Mouse (Mus musculus): ENCODE measurements around the gene Bex3.

The Bex3 gene

DNA sequence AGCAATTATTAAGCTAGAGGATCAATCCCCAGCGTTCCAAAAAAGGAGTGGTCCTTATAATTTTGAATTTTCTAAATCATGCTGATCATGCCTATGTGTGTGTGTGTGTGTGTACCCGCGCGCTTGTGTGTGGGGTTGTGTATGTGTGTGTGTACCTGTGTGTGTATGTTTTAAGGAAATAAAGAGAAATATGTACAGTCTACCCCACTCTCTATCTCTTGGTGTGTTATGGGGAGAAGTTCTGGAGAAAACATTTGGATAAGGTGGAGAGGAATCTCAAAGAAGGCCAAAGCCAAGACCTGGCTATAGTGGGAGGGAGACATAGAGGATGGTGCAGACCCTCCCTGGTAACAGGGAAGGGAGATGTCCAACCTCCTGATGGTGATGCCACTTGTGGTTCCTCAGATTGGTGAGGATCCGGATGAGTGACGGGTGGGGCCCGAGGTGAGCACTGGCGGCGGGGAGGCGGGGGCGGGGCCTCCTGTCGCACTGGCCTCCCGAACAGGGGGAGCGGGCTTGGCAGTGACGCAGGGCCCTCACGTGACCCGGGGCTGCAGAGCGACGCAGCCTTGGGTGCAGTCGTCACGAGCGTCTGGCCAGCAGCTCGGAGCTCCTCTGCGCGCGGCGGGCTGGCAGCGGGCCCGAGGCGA, at the start of gene Bex3:
Gene Bex3 (plus strand): TSS at position 511 of the 650 bp plus-strand sequence.
- peak; percentile 13 for DNase-seq (ENCODE audit: low read depth)

DNA sequence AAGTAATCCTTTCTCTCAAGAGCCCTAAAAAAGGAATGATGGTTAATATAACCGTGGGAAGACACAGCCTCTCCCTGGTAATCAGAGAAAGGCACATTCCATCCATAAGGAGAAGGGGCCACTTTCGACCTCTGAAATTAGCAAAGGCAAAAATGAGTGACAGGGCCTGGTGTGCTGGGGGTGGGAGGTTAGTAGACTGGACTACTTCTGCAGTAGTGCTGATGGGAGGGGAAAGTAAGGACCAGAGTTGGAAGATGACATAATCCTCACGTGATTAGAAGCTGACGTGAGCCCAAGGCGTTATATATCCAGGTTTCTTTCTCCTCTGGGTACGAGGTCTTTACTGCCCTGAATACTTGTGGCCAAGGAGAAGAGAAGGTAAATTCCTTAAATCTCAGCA, 46.3 kb upstream of the Bex3 start:
- DNase-seq (ENCODE audit: low read depth) = no peak

DNA sequence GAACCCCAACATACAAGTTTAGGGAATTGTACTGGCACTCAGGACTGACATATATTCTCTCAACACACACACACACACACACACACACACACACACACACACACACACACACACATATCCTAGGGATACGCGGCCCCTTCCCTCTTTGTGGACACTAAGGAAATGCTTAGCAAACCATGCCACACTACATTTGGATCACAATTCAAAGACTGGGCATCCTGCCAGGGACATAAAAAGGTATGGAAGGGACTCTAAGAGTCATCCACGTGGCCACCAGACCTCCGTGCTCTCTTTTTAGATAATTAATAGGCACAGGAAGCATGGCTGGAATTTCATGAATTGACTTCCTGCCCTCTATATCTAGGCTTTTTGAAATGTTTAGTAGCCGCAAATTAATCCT, 42.3 kb upstream of the Bex3 start:
- no peak for DNase-seq (ENCODE audit: low read depth)

DNA sequence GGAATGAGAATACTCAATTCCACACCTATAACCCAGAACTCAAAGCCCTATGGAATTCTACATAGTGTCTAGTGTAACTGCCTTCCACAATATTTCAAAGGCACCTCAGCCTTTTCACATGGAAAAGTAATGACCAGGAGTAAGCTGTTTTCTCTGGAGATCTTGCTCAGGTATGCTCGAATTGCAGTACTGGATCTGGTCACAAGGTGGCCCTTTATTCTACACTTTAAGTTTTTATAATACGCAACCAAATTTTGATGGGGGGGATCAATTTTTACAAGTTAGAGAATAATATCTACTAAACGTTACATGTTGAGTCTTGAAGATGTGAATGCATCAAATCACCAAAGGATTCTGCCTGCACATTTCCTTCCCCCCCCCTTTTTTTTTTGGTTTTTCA, 31.9 kb upstream of the Bex3 start:
- DNase-seq (ENCODE audit: low read depth) = peak; percentile 65

DNA sequence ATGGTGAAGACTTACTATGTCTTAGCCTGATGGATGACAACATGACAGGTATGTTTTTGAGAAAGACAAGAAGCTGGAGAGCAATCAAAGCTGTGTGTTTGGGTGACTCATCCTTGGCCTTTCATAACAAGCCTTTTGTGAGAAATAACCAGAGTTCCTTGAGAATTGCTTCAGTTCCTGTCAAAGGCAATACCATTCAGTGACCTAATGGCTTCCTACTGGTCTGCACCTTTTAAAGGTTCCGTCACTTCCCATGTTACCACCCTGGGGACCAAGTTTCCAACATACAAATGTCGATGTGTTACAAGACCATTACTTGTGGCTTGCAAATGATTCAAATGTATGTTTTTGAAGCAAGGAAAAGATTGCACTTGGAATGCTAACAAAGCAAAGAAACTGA, 26.9 kb upstream of the Bex3 start:
- peak; percentile 2 for DNase-seq (ENCODE audit: low read depth)

DNA sequence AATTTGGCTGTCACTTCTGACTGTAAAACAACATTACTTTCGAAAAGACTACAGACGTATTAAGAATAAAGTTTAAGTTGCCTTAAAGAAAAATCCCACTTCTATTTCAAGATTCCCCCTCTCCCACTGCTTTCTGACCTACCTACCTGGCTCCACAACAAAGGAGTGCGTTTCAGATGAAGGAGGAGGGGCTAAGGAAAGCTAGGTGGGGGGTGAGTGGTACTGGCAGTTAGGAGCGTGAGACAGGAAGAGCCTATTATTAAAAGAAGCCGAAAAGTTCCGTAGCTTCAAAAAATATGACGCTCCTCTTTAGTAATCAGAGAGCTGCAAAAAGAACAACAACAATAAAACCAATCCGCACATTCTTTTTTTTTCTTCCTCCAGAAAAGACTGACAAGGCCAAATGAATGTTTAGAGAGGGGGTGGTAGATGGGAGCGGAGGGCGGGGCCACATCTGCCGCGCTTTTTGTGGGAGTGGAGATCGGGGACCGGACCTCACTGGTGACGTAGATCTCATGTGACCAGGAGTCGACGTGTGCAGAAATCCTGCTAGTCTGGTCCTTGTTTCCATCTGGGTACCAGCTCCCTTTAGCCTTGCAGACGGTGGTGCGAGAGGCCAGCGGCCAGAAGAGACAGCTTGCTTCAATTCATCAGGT, 25.4 kb upstream of the Bex3 start, which contains the start of gene Tceal9:
Gene Tceal9 (plus strand): TSS at position 506 of the 656 bp plus-strand sequence.
- peak; percentile 86 for DNase-seq (ENCODE audit: low read depth)

DNA sequence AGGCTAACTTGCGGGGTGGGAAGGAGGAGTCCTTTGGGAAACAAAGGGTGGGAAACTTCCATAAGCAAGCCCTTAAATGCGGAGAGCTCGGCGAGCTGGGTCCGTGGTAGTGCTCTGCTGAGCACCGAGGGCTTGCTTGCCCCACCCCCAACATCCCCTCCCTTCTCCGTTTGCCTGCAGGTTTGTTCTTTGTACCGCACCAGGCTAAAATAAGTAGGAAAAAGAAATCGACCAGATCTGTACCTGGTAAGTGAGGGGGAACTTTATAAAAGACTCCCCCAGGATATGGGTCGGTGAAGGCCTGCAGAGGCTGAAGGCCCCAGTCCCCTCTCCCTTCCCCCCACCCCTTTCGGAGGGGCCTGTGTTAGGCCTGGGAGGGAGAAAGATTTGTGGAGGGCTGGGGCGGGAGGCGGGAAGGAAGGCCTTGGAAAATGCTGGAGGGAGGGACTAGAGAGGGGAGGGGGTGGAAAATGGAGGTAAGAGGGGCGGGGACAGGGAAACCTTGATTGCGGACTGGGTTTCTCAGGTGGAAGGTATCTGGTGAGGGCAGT, 24.5 kb upstream of the Bex3 start:
- DNase-seq (ENCODE audit: low read depth) = peak; percentile 60

DNA sequence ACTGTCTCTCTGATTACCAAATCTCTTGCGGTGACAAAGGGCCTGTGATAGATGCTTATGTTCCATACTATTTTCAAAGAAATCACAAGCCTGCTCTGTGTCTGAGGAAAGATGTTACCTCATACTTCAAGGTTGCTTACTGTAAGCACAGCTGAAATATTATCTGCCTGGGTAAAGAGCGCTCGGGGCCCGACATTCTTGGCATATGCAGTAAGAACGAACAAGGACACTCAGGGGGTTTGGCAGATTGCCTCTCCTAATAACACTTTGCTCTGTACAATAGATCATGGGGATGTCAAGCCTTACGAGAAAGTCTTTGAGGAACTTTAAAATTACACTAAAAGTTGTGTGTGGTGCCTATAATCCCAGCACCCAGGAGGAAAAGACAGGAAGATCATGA, 21.2 kb upstream of the Bex3 start:
- peak; percentile 31 for DNase-seq (ENCODE audit: low read depth)

DNA sequence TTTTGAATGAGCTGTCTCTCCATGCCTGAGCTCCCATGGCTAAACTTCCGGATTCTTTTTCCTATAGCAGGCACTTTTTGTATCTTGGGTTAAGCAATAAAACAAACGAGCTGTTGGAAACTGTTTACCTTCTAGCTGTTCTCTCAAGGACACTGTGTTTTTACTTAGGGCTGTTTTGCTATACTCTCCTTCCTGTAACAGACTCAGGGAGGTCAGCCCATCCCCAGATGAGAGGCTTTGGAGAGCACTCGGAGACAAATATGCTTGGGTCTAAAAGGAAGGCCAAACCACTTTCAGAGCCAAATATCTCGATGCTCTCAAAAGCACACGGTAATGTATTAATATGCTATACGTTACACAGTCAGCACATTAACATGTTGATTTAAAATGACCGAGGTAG, 20.4 kb upstream of the Bex3 start:
- no peak for DNase-seq (ENCODE audit: low read depth)

DNA sequence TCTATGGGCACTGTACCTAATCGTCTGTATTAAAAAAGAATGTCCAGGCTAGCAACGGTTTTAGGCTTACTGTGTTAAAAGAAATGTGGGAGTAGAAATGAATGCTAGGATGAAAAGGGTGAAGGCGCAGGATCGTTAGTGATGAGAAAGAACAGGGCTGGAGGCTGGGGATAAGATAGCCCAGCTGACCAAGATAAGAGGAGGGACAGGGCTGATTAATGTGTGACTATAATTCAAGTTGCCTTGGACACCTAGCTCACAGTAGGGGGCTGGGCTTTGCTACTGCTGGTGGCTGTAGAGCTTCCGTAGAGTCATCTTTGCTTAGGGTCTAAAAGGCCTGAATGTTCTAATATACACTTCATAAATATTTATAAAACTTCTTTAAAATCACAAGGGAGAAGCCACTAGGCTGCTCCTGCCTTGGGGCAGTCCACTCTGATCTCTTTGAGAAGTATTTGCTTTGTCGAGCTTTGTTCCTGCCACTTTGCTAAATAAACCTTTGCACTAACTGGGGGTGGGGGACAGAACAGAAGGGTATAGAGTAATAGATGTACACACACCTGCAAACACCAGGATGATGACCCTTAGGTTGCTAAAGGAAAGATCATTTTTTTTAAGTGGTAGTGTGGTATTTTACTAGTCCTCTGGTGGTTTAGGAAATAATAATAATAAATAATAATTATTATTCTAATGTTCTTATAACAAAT, 17.9 kb upstream of the Bex3 start:
- DNase-seq (ENCODE audit: low read depth) = no peak

DNA sequence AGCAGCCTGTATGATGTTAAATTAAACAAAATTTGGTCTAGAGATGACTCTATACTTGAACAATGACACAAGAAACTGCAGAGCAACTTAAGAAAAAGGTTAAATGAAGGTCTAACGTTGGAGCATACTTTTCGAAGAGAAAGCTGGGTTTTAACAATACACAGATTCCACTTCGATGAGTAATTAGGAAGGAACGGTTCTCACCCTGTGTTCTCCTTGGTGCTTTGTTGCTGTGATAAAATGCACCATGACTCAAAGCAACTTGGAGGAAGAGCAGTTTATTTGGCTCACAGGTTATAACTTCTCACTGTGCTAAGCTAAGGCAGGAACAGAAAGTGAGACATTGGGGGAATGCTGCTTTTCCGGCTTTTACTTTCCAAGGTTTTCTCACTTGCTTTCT, 2.3 kb upstream of the Bex3 start:
- DNase-seq (ENCODE audit: low read depth) = peak; percentile 27

DNA sequence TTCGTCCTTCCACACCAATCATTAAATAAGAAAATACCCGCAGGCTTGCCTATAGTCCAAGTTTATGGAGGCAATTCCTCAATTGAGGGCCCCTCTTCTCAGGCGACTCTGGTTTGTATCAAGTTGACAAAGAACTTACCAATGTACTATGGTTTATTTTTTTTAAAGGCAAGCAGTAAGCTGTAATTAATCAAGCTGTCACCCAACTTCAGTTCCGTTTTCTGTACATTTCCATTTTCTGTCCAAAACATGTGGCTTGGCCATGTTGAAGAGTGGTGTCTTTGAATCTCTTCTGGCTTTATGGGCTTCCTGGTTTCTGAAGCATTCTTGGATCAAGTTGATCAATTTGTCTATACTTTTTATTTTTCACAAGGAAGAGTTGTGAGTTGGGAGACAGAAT, 1.9 kb upstream of the Bex3 start:
- no peak for DNase-seq (ENCODE audit: low read depth)

DNA sequence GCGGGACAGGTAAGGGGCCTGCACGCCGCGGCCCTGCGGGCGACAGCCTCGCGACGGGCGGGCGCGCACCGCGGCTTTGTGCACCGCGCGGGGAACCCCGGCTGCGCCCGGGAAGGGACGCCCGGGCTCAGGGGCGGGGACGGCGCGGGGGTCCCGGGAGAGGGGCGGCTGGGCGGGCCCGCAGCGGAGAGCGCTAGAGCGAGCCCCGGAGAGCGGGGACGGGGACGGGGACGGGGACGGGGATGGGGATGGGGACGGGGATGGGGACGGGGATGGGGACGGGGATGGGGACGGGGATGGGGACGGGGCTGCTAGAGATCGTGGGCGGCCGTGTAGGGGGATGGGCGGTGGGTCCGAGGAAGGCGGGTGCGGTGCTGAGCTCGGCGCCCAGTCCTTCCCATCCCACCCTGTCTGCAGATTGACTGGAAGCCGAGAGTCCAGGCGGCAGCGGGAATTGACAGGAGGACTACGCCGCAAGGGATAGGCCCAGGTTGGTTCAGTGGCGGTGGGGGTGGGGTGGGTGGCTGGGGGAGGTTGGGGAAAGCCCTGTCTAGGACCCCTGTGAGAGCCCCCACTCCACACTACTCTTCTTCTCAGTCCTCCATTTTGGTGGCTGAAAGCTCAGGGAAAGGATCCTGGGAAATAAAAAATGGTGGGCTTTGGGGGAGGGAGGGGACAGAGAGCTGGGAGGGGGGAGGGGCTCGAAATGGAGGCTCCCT, 499 bp downstream of the Bex3 start:
- peak; percentile 57 for DNase-seq (ENCODE audit: low read depth)

DNA sequence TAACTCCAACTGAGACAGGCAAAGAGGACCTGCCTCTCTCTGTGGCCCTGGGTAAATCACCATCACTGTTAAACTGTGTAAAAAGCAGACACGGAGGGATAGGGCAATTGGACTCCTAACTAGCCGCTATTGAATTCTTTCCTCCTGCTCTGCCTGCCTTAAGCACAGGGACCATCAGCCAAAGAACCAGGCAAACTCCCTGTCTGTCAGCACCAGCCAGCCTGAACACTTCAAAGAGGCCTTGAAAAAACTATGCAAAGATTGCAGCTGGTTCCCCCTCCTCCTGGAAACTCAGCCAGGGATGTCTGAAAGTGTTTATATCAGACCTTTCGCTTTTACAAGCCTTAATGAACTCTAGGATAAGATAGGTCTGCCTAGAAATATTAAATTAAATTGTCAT, 4.5 kb downstream of the Bex3 start:
- DNase-seq (ENCODE audit: low read depth) = no peak

DNA sequence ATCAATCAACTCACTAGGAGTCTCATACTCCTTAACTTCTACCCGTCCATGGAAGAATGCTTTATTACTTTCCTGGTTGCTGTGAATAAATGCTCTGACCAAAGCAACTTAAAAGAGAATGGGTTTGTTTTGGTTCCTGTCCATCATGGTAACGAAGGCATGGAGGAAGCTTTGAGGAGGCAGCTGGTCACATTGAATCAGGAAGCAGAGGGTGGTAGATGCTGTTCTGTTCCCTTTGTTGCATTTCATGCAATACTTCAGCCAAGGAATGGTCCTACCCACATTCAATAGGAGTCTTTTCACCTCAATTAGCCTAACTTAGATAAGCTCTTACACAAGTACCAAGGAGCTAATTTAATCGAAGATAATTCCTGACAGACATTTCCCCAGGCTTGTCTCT, 5.3 kb downstream of the Bex3 start:
- DNase-seq (ENCODE audit: low read depth) = no peak

DNA sequence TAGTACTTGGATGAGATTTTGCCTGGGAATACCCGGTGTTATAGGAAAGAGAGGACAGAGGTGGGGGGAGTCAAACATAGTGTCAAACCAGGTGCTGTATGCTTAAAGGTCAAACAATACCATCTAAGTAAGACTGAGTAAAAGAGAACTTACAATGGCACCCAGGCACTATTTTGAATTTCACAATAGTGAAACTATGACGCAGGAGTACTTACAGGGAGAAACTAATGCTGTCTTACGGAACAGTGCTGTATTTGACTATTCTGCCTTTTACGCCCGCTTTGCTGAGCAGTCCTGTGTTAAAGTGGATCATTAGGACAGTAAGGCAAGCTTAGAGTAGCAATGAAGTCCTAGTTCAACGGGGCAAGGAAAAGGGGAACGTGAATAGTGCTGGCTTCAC, 7.5 kb downstream of the Bex3 start:
- DNase-seq (ENCODE audit: low read depth) = no peak

DNA sequence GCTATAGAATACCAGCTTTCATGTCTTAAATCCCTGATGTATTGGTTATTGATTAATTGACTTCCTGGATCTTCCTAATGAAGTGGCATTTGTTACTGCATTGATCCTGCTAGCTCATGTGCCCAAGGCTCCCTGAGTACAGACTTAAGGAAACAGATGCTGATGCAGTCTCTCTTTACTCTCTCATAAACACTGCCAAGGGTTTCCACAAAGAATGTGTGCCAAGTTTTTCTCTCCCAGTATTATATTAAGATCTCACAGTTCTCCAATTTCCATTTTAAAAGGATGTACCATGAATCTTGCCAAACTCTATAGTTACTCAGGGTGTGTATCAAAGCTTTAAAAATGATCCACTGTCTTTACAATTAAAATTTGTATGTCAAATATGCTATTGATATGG, 8.3 kb downstream of the Bex3 start:
- DNase-seq (ENCODE audit: low read depth) = no peak

DNA sequence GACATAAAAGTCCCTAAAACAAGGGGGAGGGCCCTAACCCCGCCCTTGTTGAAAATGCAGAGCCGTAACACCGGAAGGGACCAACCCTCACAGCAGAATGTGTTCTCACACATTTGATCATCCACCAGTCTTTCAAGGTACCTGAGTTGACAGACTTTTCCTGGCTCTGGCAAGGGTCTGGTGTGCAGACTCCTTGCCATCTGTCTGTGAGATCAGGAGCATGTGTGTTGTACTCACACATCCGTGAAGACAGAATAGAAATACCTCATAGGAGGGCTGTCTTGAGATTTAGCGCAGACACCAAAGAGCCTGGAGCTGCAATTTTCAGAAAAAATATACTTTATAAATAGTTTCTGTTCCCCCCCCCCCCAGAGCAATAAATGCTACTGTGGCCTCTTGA, 9.4 kb downstream of the Bex3 start:
- DNase-seq (ENCODE audit: low read depth) = no peak

DNA sequence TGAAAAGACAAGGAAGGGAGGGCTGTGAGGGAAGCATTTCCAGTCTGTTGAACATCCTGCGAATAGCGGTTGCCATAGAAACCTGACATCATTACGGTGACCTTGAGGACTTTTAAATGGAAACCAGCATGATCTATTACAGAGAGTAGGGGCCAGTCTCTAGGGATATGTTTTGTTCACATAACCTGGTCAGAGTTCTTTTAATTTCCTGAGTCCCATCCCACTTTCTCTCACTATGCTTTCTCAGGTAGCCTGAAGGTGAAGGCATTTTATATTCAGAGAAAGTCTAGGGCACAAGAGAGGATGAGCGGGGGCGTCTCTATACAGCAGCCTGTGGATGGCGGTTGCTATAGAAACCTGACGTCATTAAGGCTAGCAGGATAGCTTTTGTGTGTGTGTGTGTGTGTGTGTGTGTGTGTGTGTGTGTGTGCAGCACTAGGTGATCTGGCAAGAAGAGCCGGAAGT, 20.8 kb downstream of the Bex3 start:
- DNase-seq (ENCODE audit: low read depth) = no peak

DNA sequence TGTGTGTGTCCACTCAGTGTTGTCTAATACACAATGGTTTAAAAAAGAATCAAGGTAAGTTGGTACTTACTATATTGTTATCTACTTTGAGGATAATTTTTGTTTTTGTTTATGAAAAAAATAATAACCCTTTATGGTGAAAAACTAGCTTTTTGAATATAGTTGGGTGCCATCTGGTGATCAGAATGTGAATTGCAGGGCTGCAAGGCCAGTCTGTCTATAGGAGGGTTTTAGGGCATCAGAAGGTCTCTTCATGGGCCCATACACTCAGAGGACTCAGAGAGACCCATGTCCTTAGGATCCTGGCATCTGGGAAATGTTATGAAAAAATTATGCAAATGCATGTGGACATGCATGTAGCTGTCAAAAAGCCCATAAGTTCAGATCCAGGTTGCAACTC, 34.2 kb downstream of the Bex3 start:
- peak; percentile 69 for DNase-seq (ENCODE audit: low read depth)

DNA sequence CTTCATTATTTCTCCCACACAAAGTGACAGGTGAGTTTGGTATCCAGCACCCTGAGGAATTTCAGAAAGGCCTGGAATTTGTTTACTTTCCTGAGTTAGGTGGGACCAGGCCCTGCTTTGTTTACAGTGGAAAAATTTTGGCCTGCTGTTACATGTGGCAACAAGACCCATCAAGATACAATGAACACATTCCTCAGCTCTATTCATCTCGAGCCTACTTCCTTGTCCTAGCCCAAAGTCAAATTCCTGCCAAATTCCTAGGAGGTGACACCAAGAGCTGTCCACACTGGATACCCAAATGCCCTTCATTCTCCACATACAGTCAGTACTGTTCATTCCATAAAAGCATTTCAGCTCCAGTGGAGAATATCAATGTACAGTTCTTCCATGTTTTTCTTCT, 36.1 kb downstream of the Bex3 start:
- no peak for DNase-seq (ENCODE audit: low read depth)

DNA sequence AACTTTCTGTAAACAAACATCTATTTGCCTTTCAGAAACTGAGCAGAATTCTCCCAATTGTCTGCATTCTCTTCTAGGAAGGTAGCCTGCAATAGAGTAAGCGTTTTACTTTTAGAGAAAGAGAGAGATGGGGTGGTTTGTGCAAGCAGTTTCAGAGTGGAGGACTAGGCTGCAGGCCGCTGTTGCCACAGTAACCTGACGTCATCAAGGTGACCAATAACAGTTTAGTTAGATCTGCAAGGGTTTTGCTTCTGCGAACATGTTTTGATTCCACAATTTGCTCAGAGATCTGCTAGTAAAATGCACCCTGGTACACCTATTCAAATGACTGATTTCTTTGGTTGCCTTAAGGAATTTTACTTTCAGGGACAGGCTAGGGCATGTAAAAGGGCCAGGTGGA, 43.2 kb downstream of the Bex3 start:
- DNase-seq (ENCODE audit: low read depth) = no peak

All from NIH3T3 (cell line).